Mouse (Mus musculus): ENCODE results near the gene Xlr4a. TPM values are rescaled to one million over a fixed set of nuclear protein-coding genes. Genes with fewer than 3 reads are reported as not detected.
A peak's percentile ranks its signal among the peaks of the same experiment; 100 is the strongest.
"Not testable (repeated sequence)": the region's sequence is repeated elsewhere in the genome, so short reads cannot be mapped to it uniquely, and the experiment has no call there.

The Xlr4a gene
- total RNA-seq (2021) = not detected
- long read RNA-seq, experiment 1 = 0 reads
- long read RNA-seq, experiment 2 = 0 reads

DNA sequence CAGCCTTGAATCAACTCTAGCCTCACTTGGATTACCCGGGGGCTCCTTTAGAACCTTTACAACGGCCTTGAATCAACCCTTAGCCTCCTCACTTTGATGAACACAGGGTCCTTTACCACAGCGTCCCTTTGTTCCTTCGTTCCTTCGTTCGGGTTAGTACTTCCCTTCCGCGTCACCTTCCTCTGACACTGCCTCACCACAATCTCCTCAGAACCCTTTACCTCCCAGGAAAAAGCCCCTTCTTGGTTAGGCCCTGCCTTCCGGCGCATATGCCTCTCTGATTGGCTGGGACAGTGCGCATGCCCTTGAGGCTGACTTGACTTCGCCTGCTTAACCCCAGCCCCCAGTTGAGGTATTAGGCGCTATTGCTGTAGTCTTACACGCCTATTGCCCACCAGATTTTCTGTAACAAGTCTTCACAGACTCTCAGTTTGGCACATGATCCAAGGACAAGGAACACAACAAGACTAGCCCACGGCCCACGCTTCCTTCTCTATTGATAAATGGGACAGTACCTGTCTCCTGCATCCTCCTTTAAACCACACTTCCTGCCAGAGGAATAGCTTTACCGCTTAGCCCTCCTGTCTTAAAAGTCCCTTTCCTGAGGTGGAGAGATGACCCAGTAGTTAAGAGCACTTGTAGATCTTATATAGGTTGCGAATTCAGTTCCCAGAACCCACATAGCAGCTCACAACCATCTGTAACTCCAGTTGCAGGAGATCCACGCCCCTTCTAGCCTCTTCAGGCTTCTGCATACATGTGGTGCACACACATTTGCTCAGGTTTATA is at the start of gene Xlr4a:
Gene Xlr4a, minus strand, starts transcription at position 212 of the 789 bp plus-strand sequence.
- DNase-seq; intact Hi-C loops (cut with DNase I): not testable (repeated sequence)

GRCm38 (mm10) chrX:73122859-73123829 is 40.9 kb upstream of the Xlr4a start:
- intact Hi-C loops (cut with DNase I); DNase-seq: not testable (repeated sequence)

GRCm38 (mm10) chrX:73116747-73117146 is 34.5 kb upstream of the Xlr4a start, which contains the start of gene Gm14685:
TSS of gene Gm14685 (plus strand) at chrX:73117047.
- DNase-seq; intact Hi-C loops (cut with DNase I): not testable (repeated sequence)

DNA sequence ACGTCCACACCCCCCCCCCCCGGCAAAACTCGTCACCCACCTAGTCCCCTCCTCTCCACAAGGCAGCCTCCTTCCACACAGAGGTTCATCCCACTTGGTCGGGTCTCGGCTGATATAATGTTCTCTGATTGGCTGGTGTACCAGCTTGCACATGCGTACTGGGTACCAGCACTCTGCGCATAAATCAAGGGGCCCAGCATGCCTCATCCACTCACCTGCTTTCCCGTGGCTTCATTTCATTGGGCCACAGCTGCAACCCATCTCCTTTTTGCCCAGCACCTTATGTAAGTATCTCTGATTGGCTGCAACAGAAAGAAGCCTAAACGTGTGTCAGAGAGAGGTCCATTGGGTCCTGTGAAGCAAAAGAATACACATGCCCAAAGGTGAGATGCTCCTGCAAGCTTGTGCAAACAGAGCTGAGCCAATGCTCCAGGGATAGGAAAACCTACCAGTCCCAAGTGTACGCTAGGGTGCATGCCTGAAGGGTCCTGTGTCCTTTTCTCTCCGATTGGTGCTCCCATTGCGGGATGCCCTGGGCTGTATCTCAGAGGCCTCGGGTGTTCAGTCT is 14.7 kb upstream of the Xlr4a start, which contains the start of gene Xlr3a:
Gene Xlr3a, minus strand, starts transcription at position 155 of the 568 bp plus-strand sequence.
- DNase-seq; intact Hi-C loops (cut with DNase I): not testable (repeated sequence)

- intact Hi-C loops (cut with DNase I); DNase-seq: not testable (repeated sequence)
These were observed 15.4 kb downstream of the Xlr4a start for GRCm38 (mm10) chrX:73066765-73067312.

GRCm38 (mm10) chrX:73064415-73064793 is 17.9 kb downstream of the Xlr4a start, which contains the start of gene Pnma3:
TSS of gene Pnma3 (plus strand) at chrX:73064787.
- intact Hi-C loops (cut with DNase I) = no loop called here

DNA sequence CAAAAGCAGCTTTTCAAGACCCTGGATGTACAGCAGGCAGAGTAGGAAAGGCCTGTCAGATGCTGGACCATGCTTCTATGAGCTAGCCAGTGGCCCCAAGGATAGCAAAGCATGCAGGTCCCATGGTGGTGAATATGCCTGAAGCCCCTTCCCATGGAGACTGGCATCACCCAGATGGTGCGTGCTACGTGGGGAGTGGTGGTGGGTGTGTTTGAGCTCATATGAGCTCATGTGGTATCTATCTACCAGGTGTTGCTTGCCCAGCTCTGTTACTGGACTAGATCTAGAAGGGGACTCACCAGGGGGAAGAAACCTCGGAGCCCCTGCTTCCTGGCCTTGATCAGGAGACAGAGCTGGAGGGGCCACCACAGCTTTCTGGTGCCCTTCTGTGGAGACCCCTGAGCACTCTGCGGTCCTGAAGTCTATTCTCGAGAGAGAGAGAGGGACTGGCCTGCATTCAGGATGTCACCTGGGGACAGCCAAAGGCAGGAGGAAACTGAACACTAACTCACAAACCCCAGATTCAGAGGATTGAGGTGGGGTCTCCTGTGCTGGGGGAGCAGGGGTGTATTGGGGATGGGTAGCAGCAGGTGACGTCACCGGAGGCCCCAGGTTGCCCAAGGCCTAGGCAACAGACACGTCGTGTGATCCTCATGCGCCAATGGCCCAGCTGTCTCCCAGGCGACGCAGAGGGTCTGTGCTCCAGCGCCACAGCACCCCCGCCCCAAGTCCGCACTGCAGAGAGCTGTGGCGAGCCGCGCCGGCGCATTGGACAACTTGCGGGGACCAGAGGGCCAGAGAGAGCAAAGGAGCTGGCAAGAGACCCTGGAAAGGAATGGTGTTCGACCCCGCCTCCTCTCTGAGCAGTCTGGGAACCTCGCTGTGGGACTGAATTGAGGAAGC is 18.5 kb downstream of the Xlr4a start:
- intact Hi-C loops (cut with DNase I) = no loop called here
- DNase-seq = no peak

More at GRCm38 (mm10) chrX:73064415-73064793, 17.9 kb downstream of the Xlr4a start, which contains the start of gene Pnma3:
- DNase-seq = no peak

DNA sequence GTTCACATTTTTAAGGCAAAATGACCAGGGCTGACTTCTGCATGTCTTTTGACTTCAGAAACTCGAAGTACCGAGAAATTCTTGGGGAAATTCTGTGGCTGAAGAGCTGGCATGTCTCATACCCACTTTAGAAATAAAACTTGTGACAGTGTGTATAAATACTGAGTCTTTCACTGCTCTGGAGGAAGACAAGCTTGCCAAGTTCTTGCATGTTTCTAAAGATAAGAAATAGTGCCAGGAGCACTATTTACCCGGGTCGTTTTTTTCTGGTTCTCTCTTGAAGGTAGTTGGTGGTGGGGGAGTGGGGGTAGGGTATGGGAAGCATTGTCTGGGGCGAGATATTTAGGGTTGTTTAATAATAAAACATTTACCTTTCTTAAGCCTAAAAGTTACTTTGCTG is 20.0 kb downstream of the Xlr4a start:
- DNase-seq = no peak
- intact Hi-C loops (cut with DNase I) = no loop called here

DNA sequence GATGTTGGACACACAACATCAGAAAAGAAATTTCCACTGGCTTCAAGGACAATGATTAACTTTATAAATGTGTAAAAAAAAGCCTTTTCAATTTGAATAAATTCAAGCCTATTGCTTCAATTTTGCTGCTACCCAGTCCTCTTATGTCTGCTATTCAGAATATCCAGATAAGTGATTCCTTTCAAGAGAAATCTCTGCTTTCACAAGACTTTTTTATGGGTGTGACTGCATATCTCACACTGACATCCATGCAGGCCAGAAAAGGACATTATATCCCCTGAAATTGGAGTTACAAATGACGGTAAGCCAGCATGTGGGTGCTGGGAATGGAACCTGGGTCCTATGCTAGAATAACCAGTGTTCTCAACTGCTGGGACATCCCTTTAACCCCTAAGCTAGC is 20.8 kb downstream of the Xlr4a start:
- intact Hi-C loops (cut with DNase I) = no loop called here
- DNase-seq = no peak

DNA sequence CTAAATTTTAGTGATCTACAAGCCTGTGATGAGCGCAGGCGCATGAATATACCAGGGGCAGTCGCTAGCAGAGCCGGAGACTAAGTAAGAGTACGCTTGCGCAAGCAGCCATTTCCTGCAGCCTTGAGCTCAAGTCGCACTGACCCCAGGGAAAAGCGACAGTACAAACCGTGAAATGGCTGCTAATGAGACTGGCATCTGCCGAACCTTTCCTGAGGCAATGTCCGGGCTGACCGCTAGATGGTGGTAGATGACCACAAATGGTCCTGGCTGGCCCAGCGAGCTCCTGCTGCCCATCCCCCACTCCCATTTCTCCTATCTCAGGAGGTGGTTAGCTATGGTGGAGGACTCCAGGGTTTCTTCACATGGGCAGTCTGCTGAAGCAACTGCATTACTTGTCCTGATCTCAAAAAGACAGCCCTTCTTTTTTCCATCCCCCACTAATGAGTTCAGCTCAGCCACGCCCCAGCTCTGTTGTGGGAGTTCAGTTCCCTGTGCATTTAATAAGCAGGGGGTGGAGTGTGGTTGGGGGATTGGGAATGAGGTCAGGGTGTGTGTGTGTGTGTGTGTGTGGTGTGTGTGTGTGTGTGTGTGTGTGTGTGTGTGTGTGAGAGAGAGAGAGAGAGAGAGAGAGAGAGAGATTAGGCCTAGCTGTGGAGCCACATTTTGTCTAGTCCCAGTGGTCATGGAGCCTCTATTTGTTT is 28.3 kb downstream of the Xlr4a start:
- intact Hi-C loops (cut with DNase I) = loop anchor here (5.0 to 10.0 kb wide), 4 partner anchors 137 to 601 kb away; partner anchors contain the start of genes Cetn2, Nsdhl and Trex2
- DNase-seq = peak; percentile 87 to 88

GRCm38 (mm10) chrX:73039666-73040065 is 42.6 kb downstream of the Xlr4a start:
- no peak for DNase-seq
- intact Hi-C loops (cut with DNase I) = no loop called here

- DNase-seq = no peak
- intact Hi-C loops (cut with DNase I) = no loop called here
These were observed 43.4 kb downstream of the Xlr4a start for GRCm38 (mm10) chrX:73038831-73039230.

DNA sequence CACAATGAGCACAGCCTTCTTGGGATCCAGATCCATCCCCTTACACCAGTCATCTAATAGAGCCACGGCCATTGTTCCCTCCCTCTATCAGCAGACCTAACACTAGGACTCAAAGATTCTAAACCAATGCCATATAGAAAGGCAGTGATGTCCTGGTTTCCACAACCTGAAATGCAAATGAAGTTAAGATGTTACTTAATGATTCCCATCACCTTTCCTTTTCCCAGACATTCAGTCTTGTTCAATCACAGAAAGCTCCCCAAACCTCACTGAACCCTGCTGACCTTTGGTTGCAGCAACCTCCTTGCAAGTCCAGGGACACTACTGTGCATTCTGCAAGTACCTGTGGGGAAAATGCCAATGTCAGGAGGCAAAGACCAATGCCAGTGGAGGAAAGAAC is 45.3 kb downstream of the Xlr4a start, which contains the start of gene Pnma5:
Gene Pnma5, minus strand, starts transcription at position 101 of the 400 bp plus-strand sequence.
- intact Hi-C loops (cut with DNase I) = no loop called here
- no peak for DNase-seq

Other genes with a start within 250 kb of the Xlr4a start
- gene Cetn2, start 164.1 kb downstream of the Xlr4a start, total RNA-seq (2021) = 10 to 100 TPM; 24.7 to 25.4 TPM
- gene Nsdhl, start 163.9 kb downstream of the Xlr4a start, total RNA-seq (2021) = 1 to 10 TPM; 3.9 to 4.2 TPM
- 1 to 10 TPM; 1.4 to 1.9 TPM for gene Zfp185, start 95.1 kb downstream of the Xlr4a start, total RNA-seq (2021)
- gene Pnma5, start 45.4 kb downstream of the Xlr4a start, total RNA-seq (2021) = under 1 TPM in 1 of 2 experiments, not detected in 1; 0.10 TPM
- not detected for gene Pnma3, start 17.7 kb downstream of the Xlr4a start, total RNA-seq (2021)
- gene Xlr3a, start 14.6 kb upstream of the Xlr4a start, total RNA-seq (2021) = under 1 TPM in 1 of 2 experiments, not detected in 1; 0.76 TPM
- not detected for gene Gm14685, start 34.6 kb upstream of the Xlr4a start, total RNA-seq (2021)
- gene Xlr5b, start 66.3 kb upstream of the Xlr4a start, total RNA-seq (2021) = not detected
- gene DXBay18, start 67.0 kb upstream of the Xlr4a start, total RNA-seq (2021) = not detected
- not detected for gene Spin2d, start 94.5 kb upstream of the Xlr4a start, total RNA-seq (2021)
- gene Xlr3b, start 109.7 kb upstream of the Xlr4a start, total RNA-seq (2021) = 1 to 10 TPM in 1 of 2 experiments, under 1 TPM in 1; 0.33 to 4.2 TPM
- gene Xlr4b, start 131.9 kb upstream of the Xlr4a start, total RNA-seq (2021) = under 1 TPM in 1 of 2 experiments, not detected in 1; 0.26 TPM
- 1 to 10 TPM; 4.9 to 6.6 TPM for gene F8a, start 145.8 kb upstream of the Xlr4a start, total RNA-seq (2021)
- under 1 TPM in 1 of 2 experiments, not detected in 1; 0.17 TPM for gene Xlr4c, start 160.7 kb upstream of the Xlr4a start, total RNA-seq (2021)
- gene Xlr3c, start 182.9 kb upstream of the Xlr4a start, total RNA-seq (2021) = not detected
- not detected for gene Xlr5a, start 210.5 kb upstream of the Xlr4a start, total RNA-seq (2021)
- not detected for gene Xlr5c, start 210.5 kb upstream of the Xlr4a start, total RNA-seq (2021)